Mouse (Mus musculus) retina, postnatal 7 days (tissue): ENCODE measurements around the gene Gli1.

Experiments
- DNase-seq: peaks from one replicate; pipeline ENCODE4 v3.0.0-alpha.2; 2012; ENCODE audit warnings: low read depth, low spot score

Gli1 gene

GRCm38 (mm10) chr10:127341891-127342639 lies at the start of gene Gli1:
Gene Gli1, minus strand, starts transcription at chr10:127341974.
- DNase-seq: peak; percentile 76

DNA sequence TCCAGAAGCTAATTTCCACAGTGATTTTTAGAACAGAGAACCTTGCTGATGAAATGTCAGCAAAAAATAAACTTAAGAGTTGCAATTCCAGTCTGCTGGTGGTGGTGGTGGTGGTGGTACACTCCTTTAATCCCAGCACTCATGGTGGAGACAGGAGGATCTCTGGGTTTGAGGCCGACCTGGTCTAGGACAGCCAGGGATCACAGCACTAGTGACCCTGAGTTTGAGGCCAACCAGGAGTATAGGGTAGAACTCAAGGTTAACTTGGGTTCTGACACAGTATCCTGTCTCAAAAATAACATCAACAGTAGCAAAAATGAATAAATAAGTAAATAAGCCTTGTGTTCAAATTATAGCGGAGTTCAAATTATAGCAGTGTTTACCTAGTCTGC lies 40.0 kb upstream of the Gli1 start:
- DNase-seq: no peak

DNA sequence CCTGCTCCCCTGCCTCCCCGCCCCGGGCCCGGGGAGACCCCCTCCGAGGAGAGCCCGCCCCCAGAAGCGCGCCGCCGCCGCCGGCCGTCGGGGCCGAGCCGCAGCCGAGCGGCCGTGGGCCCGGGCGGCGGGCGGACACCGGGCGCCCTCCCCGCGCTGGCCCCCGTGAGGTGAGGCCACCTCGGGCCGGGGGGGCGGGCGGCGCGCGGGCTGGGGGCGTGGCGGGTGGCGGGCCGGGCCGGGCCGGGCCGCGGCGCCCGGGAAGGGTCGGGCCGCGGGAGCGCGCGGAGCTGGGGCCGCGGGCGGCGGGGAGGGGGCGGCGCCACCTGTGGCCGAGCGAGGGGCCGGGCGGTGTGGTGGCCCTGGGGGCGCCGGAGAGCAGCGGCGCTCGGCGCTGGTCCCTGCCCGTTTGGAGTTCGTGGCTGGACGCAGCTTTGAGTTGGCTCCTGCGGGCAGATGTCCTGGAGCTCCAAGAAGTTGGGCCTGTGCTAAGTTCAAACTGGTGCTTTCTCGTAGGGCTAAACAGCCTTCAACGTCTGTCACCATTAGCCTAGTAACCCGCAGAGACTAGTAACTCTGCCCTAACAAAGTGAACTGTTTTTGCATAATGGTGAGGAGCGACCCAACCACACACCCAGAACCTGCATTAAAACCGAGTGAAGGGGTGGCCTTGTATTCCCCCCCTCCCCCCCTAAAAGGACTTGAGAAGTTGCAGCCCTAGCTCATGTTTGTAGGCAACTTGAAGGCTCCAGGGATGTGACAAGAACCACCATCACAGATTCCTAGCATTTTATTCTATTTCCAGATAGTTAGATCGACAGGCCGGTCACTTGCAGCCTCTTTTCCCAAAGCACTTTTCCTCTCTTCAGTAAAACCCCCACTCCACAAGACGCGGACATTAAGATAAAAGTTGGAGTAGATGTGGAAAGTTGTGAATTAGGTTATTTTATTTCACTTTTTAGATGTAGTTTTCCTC lies 39.3 kb upstream of the Gli1 start:
- DNase-seq: peak; percentile 40

GRCm38 (mm10) chr10:127380251-127380691 lies 38.5 kb upstream of the Gli1 start, which contains the start of gene R3hdm2:
Gene R3hdm2, plus strand, starts transcription at chr10:127380327.
- peak; percentile 89 for DNase-seq

DNA sequence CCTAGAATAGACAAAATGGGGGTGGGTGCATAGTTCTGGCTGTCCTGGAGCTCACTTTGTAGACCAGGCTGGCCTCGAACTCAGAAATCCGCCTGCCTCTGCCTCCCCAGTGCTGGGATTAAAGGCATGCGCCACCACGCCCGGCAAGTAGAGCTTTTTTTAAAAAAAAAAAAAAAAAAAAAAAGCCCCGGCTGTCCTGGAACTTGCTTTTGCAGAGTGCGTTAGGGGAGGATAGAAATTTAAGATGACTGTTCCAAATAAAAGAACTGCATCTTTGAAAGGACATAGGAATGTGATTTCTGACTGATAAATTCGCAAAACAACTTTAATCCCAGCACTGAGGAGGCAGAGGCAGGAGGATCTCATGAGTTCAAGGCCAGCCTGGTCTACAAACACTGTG lies 37.9 kb upstream of the Gli1 start:
- no peak for DNase-seq

- DNase-seq: no peak
Measured at GRCm38 (mm10) chr10:127377700-127378099, 35.9 kb upstream of the Gli1 start.

GRCm38 (mm10) chr10:127371023-127371422 lies 29.2 kb upstream of the Gli1 start:
- no peak for DNase-seq

DNA sequence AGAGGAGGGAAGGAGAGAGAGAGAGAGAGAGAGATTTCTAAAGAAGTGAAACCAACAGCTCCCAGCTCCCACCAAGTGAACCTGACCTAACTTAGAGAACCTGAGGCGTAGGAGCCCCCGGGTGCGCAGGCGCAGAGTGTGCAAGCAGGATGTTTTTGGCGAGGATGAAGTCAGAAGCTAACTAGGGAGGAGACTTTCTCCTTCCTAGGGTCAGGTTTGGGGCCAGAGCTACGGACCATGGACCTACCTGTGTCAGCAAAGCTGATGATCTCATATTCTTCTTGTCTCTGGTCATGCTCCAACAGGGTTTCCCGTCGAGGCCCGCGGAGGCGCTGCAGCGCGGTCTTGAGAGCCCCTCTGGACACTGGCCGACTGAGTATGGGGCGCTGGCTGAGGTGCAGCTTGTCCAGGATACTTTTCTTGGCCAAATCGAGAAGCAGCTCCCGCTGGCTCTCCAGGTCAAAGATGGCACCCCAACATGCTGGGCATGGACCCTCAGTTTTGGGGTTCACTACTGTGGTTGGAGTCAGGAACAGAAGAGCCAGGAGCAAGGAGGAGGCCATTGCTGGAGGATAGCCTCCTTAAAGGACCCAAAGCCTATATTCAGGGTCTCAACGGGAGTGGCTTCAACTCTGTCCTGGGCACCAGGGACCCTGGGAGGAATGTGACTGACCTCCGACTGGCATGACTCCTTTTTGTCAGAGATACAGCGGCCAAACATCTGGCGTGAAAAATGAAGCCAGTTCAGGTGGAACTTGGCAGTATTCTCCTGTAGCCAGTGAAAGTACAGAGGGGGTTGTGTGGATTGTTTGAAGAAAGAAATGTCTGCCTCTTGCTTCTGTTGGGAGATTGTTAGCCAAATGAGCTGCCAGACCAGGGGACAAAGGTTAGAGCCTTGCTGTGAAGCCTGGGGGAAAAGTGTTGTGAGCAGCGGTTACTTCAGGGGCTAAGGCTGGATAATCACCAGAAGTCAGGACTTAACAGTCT lies 28.4 kb upstream of the Gli1 start, which contains the start of gene Inhbc:
Gene Inhbc, minus strand, starts transcription at position 598 of the 987 bp plus-strand sequence.
- DNase-seq: no peak

DNA sequence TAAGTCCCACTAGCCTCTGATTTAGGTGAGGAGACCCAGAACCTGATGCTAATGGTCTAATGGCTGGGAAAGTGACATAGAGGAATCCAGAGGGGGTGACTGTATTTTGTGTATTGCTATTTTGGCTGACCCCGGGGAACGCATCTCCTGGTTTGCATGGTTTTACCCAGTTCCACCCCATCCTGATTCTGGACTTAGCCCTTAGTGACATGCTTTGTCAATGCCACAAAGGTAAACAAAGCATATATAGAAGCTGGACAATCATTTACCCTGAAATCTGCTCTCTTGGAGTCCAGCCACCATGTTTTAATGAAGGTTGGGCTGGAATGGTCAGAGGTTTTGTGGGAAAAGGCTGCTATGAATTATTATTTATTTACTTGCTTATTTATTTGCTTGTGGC lies 26.5 kb upstream of the Gli1 start:
- no peak for DNase-seq

- DNase-seq: no peak
Measured at GRCm38 (mm10) chr10:127367116-127367515, 25.3 kb upstream of the Gli1 start.

GRCm38 (mm10) chr10:127360714-127361113 lies 18.9 kb upstream of the Gli1 start:
- DNase-seq: no peak

- DNase-seq: no peak
Measured at GRCm38 (mm10) chr10:127355336-127355735, 13.6 kb upstream of the Gli1 start.

- DNase-seq: no peak
Measured at GRCm38 (mm10) chr10:127353909-127354895, 12.4 kb upstream of the Gli1 start, which contains the start of gene Inhbe. Gene Inhbe, minus strand, starts transcription at chr10:127354411.

DNA sequence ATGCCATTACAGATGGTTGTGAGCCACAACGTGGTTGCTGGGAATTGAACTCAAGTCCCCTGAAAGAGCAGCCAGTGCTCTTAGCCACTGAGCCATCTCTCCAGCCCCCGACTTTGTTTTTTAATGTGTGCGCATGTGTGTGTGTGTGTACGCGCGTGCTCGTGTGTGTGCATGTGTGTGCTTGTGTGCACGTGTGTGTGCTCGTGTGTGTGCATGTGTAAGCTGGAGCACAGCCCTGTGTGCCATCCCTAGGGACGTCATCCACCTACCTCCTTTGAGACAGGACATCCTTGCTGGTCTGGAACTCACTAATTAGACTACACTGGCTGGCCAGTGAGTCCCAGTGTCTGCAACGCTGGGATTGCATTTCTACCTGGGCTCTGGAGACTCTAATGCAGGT lies 11.0 kb upstream of the Gli1 start:
- no peak for DNase-seq

- no peak for DNase-seq
Measured at GRCm38 (mm10) chr10:127352187-127352586, 10.4 kb upstream of the Gli1 start.

GRCm38 (mm10) chr10:127351719-127352118 lies 9.9 kb upstream of the Gli1 start:
- DNase-seq: no peak

DNA sequence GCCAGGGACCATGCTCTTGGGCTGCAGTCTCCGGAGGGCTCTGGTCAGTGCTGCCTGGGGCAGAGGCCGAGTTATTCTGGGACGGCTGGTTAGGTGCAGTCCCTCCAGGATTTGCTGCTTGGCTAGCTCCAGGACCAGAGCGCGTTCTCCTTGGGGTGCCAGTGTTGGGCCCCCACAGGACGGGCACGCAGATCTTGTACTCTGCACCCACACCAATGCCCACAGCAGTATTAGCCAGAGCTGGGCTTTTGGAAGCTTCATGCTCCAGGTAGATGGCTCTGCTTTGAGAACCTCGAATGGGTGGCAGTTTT lies 9.5 kb upstream of the Gli1 start:
- DNase-seq: no peak

GRCm38 (mm10) chr10:127350594-127351284 lies 9.0 kb upstream of the Gli1 start:
- DNase-seq: peak; percentile 41

GRCm38 (mm10) chr10:127349810-127350209 lies 8.0 kb upstream of the Gli1 start:
- no peak for DNase-seq
